Mouse (Mus musculus) embryonic stem cell, embryonic (primary cell): ENCODE results near the gene Helt.
"Not testable (repeated sequence)": the region's sequence is repeated elsewhere in the genome, so short reads cannot be mapped to it uniquely, and the experiment has no call there.

Source experiments
- CTCF ChIA-PET, 4 experiments: fragments of 300-600 bp in 2 of 4; fragments of 350-600 bp in 2 of 4; sonication (Branson Sonifier 250); formaldehyde crosslinking; loops; one replicate each; lab custom pipeline; 2022; ENCODE audit warnings: inconsistent platforms in 2 of 4; lab: Charles Lee
- POLR2A ChIA-PET, 4 experiments: fragments of 300-600 bp in 2 of 4; fragments of 350-600 bp in 2 of 4; sonication (Branson Sonifier 250); formaldehyde crosslinking; loops; one replicate each; lab custom pipeline; 2022; ENCODE audit warnings: antibody characterized with exemption in 4 of 4, inconsistent platforms in 1 of 4; lab: Charles Lee

Helt gene

DNA sequence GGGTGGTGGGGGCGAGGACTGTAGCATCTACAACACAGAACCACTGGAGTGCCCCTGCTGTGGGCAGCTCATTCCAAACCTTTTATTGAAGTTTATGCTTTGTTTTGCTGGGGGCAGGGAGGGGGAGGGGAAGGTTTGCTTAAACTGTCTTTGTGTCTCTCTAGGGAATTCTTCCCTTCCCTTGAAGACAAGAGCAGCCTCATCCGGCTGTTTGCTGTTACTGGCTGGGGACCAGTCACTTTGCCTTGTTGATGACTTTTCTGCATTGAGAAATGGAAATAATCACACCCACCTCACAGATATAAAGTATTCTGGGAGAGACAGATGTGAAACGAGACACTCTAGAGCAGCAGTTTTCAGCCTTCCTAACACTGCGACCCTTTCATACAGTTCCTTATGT, 27.7 kb downstream of the Helt start:
- ChIA-PET POLR2A (no interaction called here), CTCF (no interaction called here)

DNA sequence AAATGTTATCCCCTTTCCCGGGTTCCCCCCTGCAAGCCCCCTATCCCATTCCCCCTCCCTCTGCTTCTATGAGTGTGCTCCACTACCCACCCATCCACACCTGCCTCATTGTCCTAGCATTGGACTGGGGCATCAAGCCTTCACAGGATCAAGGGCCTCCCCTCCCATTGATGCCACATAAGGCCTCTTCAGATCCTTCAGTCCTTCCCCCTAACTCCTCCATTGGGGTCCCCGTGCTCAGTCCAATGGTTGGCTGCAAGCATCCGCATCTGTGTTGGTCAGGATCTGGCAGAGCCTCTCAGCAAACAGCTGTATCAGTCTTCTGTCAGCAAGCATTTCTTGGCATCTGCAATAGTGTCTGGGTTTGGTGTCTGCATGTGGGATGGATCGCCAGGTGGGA, 30.3 kb downstream of the Helt start:
- CTCF ChIA-PET, result interaction anchor here in 1 of 4 experiments (0.5 kb wide), 1 partner anchor 1428 kb away, joined by 8 read pairs; no protein-coding TSS in a partner anchor
- POLR2A ChIA-PET, result not testable (repeated sequence)

DNA sequence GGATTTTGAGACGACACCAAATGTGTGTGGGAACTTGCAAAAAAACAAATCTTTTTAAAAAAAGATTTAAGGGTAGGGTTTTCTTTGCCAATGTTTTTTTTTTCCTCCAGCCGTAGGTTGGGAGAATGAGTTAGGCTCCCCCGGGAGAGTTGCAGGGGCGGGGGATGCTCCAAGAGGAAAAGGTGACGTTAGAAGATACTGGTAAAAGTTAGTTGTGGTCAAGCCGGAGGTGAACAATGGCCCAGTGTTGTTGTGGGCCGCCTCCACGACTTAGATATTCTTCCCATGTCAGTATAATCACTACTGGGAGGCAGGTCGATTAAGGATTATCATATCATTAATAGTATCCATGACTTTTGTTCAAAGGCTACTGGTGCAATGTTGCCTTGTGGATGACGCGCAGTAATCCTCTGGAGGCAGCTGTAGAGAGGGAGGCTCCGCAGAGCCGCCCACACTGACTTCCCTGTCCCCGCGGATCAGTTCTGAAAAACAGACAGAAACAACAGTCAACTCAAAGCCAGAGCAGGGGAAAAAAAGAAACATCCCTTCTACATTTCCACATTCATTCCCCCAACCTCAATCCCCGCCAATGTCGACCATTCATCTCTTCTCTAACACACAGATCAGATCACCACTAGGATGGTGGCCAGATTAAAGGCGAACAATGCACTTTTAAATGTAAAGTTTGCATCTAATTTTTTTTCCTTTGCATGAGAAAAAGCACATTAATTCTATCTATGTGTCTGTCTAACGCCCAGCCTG, 36.4 kb downstream of the Helt start:
- ChIA-PET POLR2A (interaction anchor here in 1 of 4 experiments (0.5 kb wide), 1 partner anchor 361 kb away, joined by 3 read pairs; no protein-coding TSS in a partner anchor), CTCF (no interaction called here)

DNA sequence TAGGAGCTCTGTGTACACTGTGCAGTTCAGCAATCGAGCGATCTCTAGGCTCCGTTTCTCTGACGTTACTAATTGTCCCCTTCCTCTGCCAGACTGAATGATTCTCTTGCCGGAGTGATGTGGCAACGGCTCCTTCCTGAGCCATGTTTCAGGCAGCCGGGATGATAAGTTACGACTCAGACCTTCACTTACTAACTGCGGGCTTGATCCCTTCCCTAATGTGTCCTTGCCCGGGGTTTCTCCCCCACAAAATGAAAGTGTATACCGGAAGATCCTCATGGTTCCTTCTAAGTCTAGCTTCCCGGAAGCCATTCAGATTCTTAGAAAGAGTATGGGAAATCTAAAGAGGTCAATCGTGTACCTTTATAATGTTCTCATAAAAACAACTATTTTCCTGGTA, 42.0 kb downstream of the Helt start:
- ChIA-PET POLR2A (interaction anchor here in 1 of 4 experiments (1.1 to 1.4 kb wide), 2 partner anchors 41 to 299 kb away, joined by 3 to 7 read pairs; partner anchors contain the start of genes Cenpu and Slc25a4), CTCF (interaction anchor here in 2 of 4 experiments (0.5 to 1.7 kb wide), 6 partner anchors 11 to 434 kb away, joined by 3 to 5 read pairs (median 3); no protein-coding TSS in a partner anchor)

DNA sequence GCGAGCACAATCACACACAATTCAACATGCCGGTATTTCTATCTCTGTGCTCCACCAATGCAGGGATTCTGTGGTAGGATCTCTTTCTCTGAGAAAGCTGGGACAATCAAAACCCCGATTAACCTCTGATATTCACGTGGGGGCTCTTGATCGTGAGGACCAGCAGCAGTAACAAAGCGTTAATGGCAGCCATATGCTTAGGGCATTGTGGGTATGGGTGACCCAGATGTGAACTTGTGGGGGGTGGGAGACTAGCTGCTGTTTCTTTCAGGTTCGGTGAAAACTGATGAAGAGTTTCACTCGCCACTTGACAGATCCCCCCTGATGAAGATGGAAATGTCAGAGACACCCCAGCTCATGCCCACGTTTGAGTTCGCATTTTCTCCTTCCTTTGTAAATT, 42.9 kb downstream of the Helt start:
- ChIA-PET CTCF (interaction anchor here in 2 of 4 experiments (1.7 to 1.9 kb wide), 2 partner anchors 10 kb away, joined by 5 read pairs; no protein-coding TSS in a partner anchor), POLR2A (interaction anchor here in 1 of 4 experiments (0.8 kb wide), 2 partner anchors 40 to 89 kb away, joined by 3 read pairs; partner anchors contain the start of gene Slc25a4)

DNA sequence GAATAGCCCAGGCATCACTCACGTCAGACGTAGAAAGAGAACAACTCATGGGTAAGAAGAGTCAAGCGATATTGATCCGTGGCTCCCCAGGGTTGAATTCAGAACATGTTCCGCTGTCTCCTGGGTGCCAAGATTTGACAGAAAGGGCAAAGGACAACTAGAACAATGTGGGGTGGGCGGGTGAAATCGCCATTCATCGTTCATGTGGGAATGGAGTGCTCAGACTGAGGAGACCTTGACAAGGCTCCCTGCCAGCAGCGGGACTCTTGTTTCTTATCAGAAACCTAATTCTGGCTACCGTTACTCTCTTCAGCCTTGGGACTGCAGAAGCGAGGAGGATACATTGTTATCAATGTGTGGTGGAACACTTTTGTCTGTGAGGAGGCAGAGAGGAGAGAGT, 48.1 kb downstream of the Helt start:
- CTCF ChIA-PET, result no interaction called here
- POLR2A ChIA-PET, result interaction anchor here in 1 of 4 experiments (1.2 kb wide), 1 partner anchor 33 kb away, joined by 3 read pairs; no protein-coding TSS in a partner anchor

DNA sequence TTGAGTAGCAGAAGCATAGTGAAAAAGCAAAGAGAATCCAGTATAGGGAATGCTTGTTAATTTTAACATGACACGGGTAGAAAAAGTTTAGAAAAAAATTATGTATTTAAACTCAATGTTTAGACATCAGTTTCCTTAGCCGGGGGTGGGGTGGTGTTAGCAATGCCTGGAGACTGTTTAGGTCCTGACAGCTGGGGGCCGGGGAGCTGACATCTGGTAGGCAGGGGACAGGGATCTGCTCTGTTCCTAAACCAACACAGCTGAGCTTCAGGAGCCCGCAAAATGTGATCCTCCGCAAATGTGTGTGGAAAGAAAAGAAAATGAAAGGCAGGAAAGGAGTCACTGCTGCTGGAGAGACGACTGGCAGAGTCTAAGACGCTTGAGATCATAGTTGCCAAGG, 51.5 kb downstream of the Helt start:
- CTCF ChIA-PET, result interaction anchor here in 1 of 4 experiments (0.7 kb wide), 1 partner anchor 352 kb away, joined by 3 read pairs; no protein-coding TSS in a partner anchor
- POLR2A ChIA-PET, result no interaction called here
